ENCODE assay signal across 17 mouse cellular contexts in genomic region chr6:125503186-125503802, GRCm38 (mm10).
"Had no signal": no experiment of that assay in that cellular context is flagged by ENCODE, and none has a peak within 500 bp of the region (broad histone marks: within the 10 kb centered on the region; RNA-seq: fewer than 3 reads in every experiment).

No protein-coding gene starts in this region.

- H3K4me3 ChIP-seq: liver, embryonic 13.5 days; liver, embryonic 15.5 days; megakaryocyte, embryonic 14.5 days; midbrain, embryonic 13.5 days; midbrain, embryonic 15.5 days; myocyte; neural tube, embryonic 13.5 days; neural tube, embryonic 15.5 days had no signal

- H3K36me3 ChIP-seq: liver, embryonic 13.5 days; liver, embryonic 15.5 days; midbrain, embryonic 13.5 days; midbrain, embryonic 15.5 days; neural tube, embryonic 13.5 days; neural tube, embryonic 15.5 days had no signal

- DNase-seq: liver, embryonic 13.5 days; liver, postnatal 0 days; lung, embryonic 14.5 days; lung, postnatal 10 days; right cerebral cortex, postnatal 14 days; thymus, adult 18-20 months; thymus, postnatal 14 days; thymus, postnatal 36 days had no signal

- H3K4me2 ChIP-seq: liver, embryonic 13.5 days; liver, embryonic 15.5 days; lung, embryonic 14.5 days; midbrain, embryonic 11.5 days; midbrain, embryonic 13.5 days; midbrain, embryonic 15.5 days; neural tube, embryonic 13.5 days; neural tube, embryonic 15.5 days had no signal

- H3K9ac ChIP-seq: liver, embryonic 13.5 days; liver, embryonic 15.5 days; liver, postnatal 0 days; lung, embryonic 14.5 days; midbrain, embryonic 13.5 days; midbrain, embryonic 15.5 days; neural tube, embryonic 13.5 days; neural tube, embryonic 15.5 days had no signal

- H3K27ac ChIP-seq: liver, embryonic 13.5 days; liver, embryonic 15.5 days; macrophage; midbrain, embryonic 13.5 days; midbrain, embryonic 15.5 days; neural tube, embryonic 13.5 days; neural tube, embryonic 15.5 days had no signal

- ATAC-seq: midbrain, embryonic 13.5 days; midbrain, embryonic 15.5 days had no signal

- H3K4me1 ChIP-seq: midbrain, embryonic 13.5 days; midbrain, embryonic 15.5 days; neural tube, embryonic 13.5 days; neural tube, embryonic 15.5 days had no signal

- H3K27me3 ChIP-seq: liver, embryonic 13.5 days; liver, embryonic 15.5 days; megakaryocyte, embryonic 14.5 days; midbrain, embryonic 13.5 days; midbrain, embryonic 15.5 days; neural tube, embryonic 13.5 days; neural tube, embryonic 15.5 days had no signal

- H3K9me3 ChIP-seq: liver, embryonic 13.5 days; liver, embryonic 15.5 days; megakaryocyte, embryonic 14.5 days; midbrain, embryonic 13.5 days; midbrain, embryonic 15.5 days; neural tube, embryonic 13.5 days; neural tube, embryonic 15.5 days had no signal
